Mouse (Mus musculus) heart, embryonic 10.5 days (tissue): ENCODE data around the gene Wdr83. TPM values are rescaled to one million over a fixed set of nuclear protein-coding genes. Genes with fewer than 3 reads are reported as not detected.
A peak's percentile ranks its signal among the peaks of the same experiment; 100 is the strongest.

Source experiments
- DNase-seq: peaks from one replicate; pipeline ENCODE4 v3.0.0-alpha.2; 2017; ENCODE audit warnings: low spot score
- H3K27ac ChIP-seq: fragments of 300-500 bp; sonication (generic); 2 replicates; pipeline ENCODE4 v1.5.1; 2016; ENCODE audit warnings: mild to moderate bottlenecking
- H3K27me3 ChIP-seq: fragments of 300-500 bp; sonication (generic); 2 replicates; pipeline ENCODE4 v1.6.1; 2016; ENCODE audit warnings: mild to moderate bottlenecking; ENCODE audit not compliant: poor library complexity, insufficient read depth, severe bottlenecking
- H3K36me3 ChIP-seq: fragments of 300-500 bp; sonication (generic); 2 replicates; pipeline ENCODE4 v1.6.1; 2016; ENCODE audit warnings: mild to moderate bottlenecking, moderate library complexity
- H3K4me1 ChIP-seq: fragments of 300-500 bp; sonication (generic); 2 replicates; pipeline ENCODE4 v1.6.1; 2016; ENCODE audit warnings: mild to moderate bottlenecking
- H3K4me3 ChIP-seq: fragments of 300-500 bp; sonication (generic); 2 replicates; pipeline ENCODE4 v1.5.1; 2016; ENCODE audit warnings: mild to moderate bottlenecking, moderate library complexity
- H3K9me3 ChIP-seq: fragments of 300-500 bp; sonication (generic); 2 replicates; pipeline ENCODE4 v1.6.1; 2016; ENCODE audit warnings: mild to moderate bottlenecking, moderate library complexity
- WGBS: fragments of 180-500 bp; shearing (Covaris S2); methylation state at CpG from one replicate; pipeline ENCODE4 v1.1.7; 2016; 5-methylcytosine and 5-hydroxymethylcytosine counted together
- polyA plus RNA-seq: library from polyadenylated mRNA; unstranded; fragments of >200 nt; fragmentation: Nextera tagmentation; extraction: Ambion mirVana; gene quantifications from 2 replicates; pipeline ENCODE4 v1.2.1, GENCODE M21; 2016

The Wdr83 gene
- polyA plus RNA-seq, 1 experiment from 2014 or later, result 47.9 TPM

GRCm38 (mm10) chr8:85073041-85073612, 8.0 kb downstream of the Wdr83 start:
- H3K27me3 ChIP-seq, result no peaks in the 10 kb centered on the region
- H3K36me3 ChIP-seq, result peaks cover 47% of the 10 kb centered on the region
- no peak overlapping the region for H3K4me3 ChIP-seq
- no peaks in the 10 kb centered on the region for H3K9me3 ChIP-seq
- H3K4me1 ChIP-seq, result peaks cover 25% of the 10 kb centered on the region
- WGBS, result 90% methylated on average over 15 of the region's 15 CpGs
- DNase-seq, result peak; percentile 69
- H3K27ac ChIP-seq, result no peak overlapping the region

GRCm38 (mm10) chr8:85072364-85072929, 8.7 kb downstream of the Wdr83 start:
- no peak for DNase-seq
- Histone ChIP-seq H3K4me3 (peak overlapping the region; percentile 96), H3K9me3 (no peaks in the 10 kb centered on the region), H3K4me1 (peaks cover 25% of the 10 kb centered on the region), H3K27ac (peak overlapping the region; percentile 97), H3K36me3 (peaks cover 43% of the 10 kb centered on the region), H3K27me3 (no peaks in the 10 kb centered on the region)
- WGBS, result 39% methylated on average over 9 of the region's 9 CpGs

DNA sequence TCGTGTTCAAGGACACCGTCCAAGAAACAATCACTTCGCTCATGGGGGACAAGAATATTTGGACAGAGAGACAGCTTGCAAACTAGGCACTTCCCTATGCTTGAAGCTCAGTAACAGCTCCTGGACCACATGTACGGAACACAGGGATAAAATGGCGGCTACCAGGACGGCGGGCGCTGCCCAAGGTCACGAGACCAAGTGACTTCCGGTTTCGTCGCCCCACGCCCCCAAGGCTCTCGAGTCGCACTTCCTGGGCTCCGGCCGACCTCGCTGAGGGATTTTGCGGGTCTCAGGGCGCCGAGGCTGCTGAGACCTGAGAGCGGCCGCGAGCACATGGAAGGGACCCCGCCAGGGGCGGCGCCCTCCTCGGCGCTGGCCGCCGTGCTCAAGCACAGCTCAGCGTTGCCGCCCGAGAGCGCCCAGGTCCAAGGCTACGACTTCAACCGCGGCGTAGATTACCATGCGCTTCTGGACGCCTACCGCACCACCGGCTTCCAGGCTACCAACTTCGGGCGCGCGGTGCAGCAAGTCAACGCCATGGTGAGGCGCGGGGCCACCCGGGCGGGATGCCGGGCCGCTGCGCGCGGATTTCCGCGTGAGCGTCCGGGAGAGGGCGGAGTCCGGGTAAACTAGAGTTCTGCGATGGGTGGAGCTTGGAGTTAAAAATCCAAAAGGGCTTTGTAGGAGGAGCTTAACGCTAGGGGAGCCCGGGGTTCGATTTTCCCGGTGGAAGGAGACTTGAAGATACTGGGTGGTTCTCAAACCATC, 9.4 kb downstream of the Wdr83 start, which contains the start of gene Dhps:
Gene Dhps (plus strand): TSS at position 244 of the 768 bp plus-strand sequence.
- peaks cover 44% of the 10 kb centered on the region for H3K36me3 ChIP-seq
- peak; percentile 96 for DNase-seq
- no peaks in the 10 kb centered on the region for H3K9me3 ChIP-seq
- peaks cover 25% of the 10 kb centered on the region for H3K4me1 ChIP-seq
- peak within 1 kb of the TSS; percentile 96 for H3K4me3 ChIP-seq
- H3K27ac ChIP-seq, result peak within 1 kb of the TSS; percentile 97
- no peaks in the 10 kb centered on the region for H3K27me3 ChIP-seq
- WGBS, result under 1% methylated on average over 68 of the region's 68 CpGs

DNA sequence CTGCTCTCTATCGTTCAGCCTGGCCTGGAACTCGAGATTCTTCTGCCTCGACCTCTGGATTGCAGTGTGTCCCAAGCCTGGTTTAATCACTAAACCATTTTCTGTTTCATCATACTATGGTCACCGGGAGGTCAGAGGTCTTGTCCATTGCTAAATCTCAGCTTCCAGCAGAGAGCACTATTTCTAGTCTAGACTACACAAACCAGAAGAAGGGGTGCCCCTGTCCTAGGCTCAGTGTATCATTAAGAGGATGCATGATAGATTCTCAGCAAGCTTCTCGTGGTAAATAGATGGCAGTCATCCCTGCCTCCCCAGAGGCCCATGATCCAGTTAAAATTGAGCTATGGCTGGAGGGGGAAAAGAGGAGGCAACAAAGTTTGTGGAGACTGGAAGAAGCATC, 10.1 kb downstream of the Wdr83 start:
- H3K4me3 ChIP-seq, result peak overlapping the region; percentile 96
- 82% methylated on average over 5 of the region's 5 CpGs for WGBS
- H3K27ac ChIP-seq, result peak overlapping the region; percentile 97
- no peaks in the 10 kb centered on the region for H3K27me3 ChIP-seq
- H3K4me1 ChIP-seq, result peaks cover 25% of the 10 kb centered on the region
- no peaks in the 10 kb centered on the region for H3K9me3 ChIP-seq
- peak; percentile 69 for DNase-seq
- peaks cover 42% of the 10 kb centered on the region for H3K36me3 ChIP-seq

DNA sequence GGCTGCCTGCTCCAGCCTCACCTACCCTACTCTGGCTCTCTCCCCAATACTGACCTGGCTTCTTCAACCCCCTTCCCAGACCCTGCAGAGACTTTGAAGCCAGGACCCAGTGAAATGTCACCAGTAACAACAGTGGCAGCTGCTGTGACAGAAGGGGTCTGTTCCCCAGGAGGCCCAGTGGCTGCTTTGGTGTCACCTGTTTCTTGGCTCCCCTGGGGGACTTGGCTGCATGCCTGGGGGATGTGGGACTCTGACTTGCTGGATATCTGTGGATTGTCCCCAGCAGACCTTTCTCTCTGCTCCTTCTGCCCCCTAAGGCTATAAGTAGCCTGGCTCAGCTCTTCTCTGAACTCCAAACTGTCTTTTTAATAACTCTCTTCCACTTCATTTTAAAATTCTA, 13.1 kb downstream of the Wdr83 start, which contains the start of gene Gm5741:
Gene Gm5741 (minus strand): TSS at position 1 of the 400 bp plus-strand sequence.
- Histone ChIP-seq H3K27me3 (no peaks in the 10 kb centered on the region), H3K4me1 (peaks cover 12% of the 10 kb centered on the region; the same call in 1 of the 2 replicates), H3K4me3 (no peak within 1 kb of the TSS), H3K9me3 (no peaks in the 10 kb centered on the region), H3K36me3 (peaks cover 26% of the 10 kb centered on the region), H3K27ac (no peak within 1 kb of the TSS)
- DNase-seq, result no peak

DNA sequence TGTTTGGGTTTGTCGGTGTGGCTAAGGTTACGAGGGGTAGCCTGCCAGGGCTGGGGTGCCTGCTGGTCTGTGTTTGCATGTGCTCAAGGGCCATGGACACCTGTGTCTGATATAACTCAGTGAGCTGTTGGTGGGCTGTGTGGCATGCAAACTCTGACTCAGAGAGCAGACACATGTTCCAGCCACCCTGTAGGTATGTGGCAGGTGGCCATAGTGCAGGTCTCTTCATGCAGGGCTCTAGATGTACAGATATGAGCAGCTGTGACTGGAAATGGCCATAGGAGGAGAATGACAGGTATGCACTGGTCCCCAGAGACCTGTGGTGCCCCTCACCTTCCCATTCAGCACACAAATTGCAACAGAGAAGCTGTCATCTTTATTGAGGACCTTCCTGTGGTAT, 14.0 kb downstream of the Wdr83 start:
- Histone ChIP-seq H3K4me3 (no peak overlapping the region), H3K27me3 (no peaks in the 10 kb centered on the region), H3K4me1 (peaks cover 5% of the 10 kb centered on the region; the same call in 1 of the 2 replicates), H3K9me3 (no peaks in the 10 kb centered on the region), H3K27ac (no peak overlapping the region), H3K36me3 (peaks cover 31% of the 10 kb centered on the region)
- WGBS, result 87% methylated on average over 2 of the region's 2 CpGs
- peak; percentile 67 for DNase-seq

DNA sequence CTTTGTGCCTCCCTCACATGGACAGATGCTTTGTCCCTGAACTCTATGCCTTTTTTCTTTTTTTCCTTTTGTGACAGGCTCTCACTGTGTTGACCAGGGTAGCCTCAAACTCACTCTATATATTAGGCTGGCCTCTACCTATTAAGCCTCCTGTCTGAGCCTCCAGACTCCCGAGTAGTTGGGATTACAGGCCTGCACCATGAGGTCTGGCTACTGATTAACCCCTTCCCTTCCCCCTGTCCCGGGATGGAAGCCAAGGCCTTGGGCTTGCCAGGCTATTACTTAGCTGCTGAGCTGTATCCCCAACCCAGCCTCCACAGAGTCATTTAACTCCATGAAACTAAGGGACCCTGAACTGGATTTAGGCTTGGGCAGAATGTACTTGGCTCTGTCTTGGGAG, 15.9 kb downstream of the Wdr83 start:
- H3K27me3 ChIP-seq, result no peaks in the 10 kb centered on the region
- WGBS, result 47% methylated on average over 2 of the region's 2 CpGs
- peaks cover 14% of the 10 kb centered on the region for H3K4me1 ChIP-seq
- H3K27ac ChIP-seq, result no peak overlapping the region
- H3K4me3 ChIP-seq, result no peak overlapping the region
- H3K36me3 ChIP-seq, result peaks cover 37% of the 10 kb centered on the region
- no peaks in the 10 kb centered on the region for H3K9me3 ChIP-seq
- no peak for DNase-seq

- WGBS, result 88% methylated on average over 4 of the region's 4 CpGs
- Histone ChIP-seq H3K9me3 (no peaks in the 10 kb centered on the region), H3K4me3 (no peak overlapping the region), H3K27ac (no peak overlapping the region), H3K4me1 (peaks cover 15% of the 10 kb centered on the region), H3K27me3 (no peaks in the 10 kb centered on the region), H3K36me3 (peaks cover 37% of the 10 kb centered on the region)
- no peak for DNase-seq
Observed at GRCm38 (mm10) chr8:85062603-85063002, 18.5 kb downstream of the Wdr83 start.

DNA sequence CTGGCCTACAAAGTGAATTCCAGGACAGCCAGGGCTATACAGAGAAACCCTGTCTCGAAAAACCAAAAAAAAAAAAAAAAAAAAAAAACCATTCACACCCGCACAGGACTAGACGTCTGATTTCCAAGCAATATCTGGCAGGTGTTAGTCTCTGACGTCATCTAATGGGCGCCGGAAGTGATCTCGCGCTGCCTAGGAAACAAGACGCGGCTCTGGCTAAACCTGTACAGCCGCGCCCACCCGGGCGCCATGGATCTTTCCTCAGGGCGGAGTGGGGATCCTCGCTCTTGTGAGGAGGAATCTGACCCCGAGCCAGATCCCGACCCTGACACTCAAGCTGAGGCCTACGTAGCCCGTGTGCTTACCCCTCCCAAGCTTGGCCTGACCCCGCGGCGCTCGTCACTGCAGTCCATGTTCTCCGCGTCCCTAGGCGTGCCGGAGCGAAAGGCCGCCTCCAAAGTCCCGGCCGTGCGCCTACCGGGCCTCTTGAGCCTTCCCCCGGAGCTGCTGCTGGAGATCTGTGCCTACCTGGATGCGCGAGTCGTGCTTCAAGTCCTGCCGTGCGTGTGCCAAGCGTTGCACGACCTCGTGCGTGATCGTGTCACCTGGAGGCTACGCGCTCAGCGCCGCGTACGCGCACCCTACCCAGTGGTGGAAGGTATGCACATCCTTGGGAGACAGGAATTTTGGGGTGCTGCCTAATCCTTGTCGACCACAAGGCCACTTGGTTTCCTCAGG, 21.1 kb downstream of the Wdr83 start, which contains the start of gene Fbxw9:
Gene Fbxw9 (plus strand): TSS at position 177 of the 738 bp plus-strand sequence.
- Histone ChIP-seq H3K27ac (peak within 1 kb of the TSS; percentile 78), H3K36me3 (peaks cover 35% of the 10 kb centered on the region)
- under 1% methylated on average over 52 of the region's 53 CpGs for WGBS

GRCm38 (mm10) chr8:85057367-85057766, 23.7 kb downstream of the Wdr83 start:
- Histone ChIP-seq H3K27me3 (no peaks in the 10 kb centered on the region), H3K4me3 (no peak overlapping the region), H3K4me1 (peaks cover 15% of the 10 kb centered on the region), H3K36me3 (peaks cover 51% of the 10 kb centered on the region), H3K9me3 (no peaks in the 10 kb centered on the region), H3K27ac (no peak overlapping the region)
- DNase-seq, result no peak
- WGBS, result 85% methylated on average over 7 of the region's 7 CpGs

More for the DNA sequence above, 21.1 kb downstream of the Wdr83 start, which contains the start of gene Fbxw9:
- Histone ChIP-seq H3K4me1 (peaks cover 15% of the 10 kb centered on the region), H3K9me3 (no peaks in the 10 kb centered on the region), H3K27me3 (no peaks in the 10 kb centered on the region), H3K4me3 (peak within 1 kb of the TSS; percentile 92)
- DNase-seq, result peak; percentile 94

DNA sequence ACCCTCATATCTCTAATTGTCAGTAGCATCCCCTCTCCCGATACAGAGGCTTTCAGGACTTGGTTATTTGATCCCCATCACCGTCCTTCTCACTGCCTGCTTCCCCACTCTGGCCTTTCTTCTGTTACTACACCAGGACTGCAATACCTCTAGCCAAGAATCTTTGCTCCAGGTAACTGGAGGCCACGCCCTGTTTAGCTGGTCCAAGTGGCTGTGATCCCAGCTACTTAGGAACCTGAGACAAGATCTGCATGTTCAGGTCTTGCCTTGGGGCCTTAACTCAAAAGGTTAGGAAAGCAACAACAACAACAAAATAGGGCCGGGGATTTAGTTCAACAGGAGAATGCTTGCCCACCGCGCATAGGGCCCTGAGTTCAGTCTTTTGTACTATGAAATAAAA, 37.5 kb downstream of the Wdr83 start:
- Histone ChIP-seq H3K9me3 (no peaks in the 10 kb centered on the region), H3K27me3 (no peaks in the 10 kb centered on the region), H3K4me1 (peaks cover 5% of the 10 kb centered on the region), H3K4me3 (no peak overlapping the region), H3K27ac (no peak overlapping the region), H3K36me3 (peaks cover 87% of the 10 kb centered on the region)
- 91% methylated on average over 6 of the region's 6 CpGs for WGBS
- no peak for DNase-seq

DNA sequence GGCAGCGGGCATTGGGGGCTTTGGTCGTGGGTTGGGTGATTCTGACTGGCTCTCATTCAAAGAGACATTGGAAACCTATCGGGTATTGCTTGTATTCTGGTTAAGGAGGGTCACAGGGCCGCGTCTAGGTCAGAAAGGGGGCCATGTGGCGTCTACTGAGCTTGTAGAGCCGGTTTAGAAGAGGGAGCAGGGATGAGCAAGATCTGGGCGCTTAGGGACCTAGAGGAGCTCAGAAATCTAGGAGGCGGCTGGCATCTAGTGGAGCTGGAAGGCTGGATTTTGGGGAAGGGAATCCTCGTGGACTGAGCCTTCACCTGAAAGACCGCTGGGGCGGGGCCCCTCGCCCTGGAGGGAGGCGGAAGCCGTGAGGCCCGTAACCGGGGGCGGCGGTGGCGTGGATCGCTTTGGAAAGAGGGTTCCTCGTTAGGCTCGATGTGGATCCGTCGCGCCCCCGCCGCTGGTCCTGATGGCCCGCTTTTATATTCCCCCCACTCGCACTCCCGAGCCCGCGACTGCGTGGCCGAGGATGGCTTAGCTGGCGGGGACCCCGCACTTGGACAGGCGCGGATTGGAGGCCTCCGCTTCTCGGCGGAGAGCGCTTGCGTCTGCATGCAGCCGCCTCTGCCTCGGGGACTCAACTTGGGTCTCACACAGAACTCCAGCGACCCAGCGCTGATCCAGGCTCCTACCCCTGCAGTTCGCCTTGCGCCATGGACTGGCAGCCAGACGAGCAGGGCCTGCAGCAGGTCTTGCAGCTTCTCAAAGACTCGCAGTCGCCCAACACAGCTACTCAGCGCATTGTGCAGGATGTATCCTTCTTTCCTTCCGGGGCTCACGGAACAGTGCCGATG, 43.2 kb downstream of the Wdr83 start:
- under 1% methylated on average over 57 of the region's 57 CpGs for WGBS
- peak overlapping the region; percentile 85 for H3K4me3 ChIP-seq
- no peaks in the 10 kb centered on the region for H3K27me3 ChIP-seq
- peak; percentile 89 for DNase-seq
- H3K27ac ChIP-seq, result peak overlapping the region; percentile 96
- peaks cover 42% of the 10 kb centered on the region for H3K36me3 ChIP-seq
- no peaks in the 10 kb centered on the region for H3K9me3 ChIP-seq
- H3K4me1 ChIP-seq, result peaks cover 26% of the 10 kb centered on the region
